Mouse (Mus musculus): Measurements from ENCODE around the gene Amotl1.

DNA sequence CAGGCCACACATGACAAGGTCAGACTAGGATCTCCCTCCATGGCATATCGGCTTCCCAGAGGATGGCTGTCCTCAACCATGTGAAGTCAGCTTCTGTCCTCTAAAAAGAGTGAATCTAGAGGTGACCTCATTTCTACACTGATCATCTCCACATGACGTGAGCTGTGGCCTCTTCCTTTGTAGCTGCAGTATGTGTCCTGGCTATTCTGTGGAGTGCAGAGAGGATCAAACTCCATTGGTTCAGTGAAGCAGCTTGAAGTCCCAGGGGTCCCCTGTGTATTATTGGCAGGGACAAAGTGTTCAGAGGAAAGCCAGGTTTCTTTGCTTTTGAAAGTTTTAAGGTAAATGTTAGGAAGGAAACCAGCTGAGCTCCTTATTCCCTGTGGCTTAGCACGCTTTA, 126.8 kb downstream of the Amotl1 start:
- no peak for TF ChIP-seq MAX (IDR thresholded peaks at IDR 0.05; ENCODE audit: low read depth)
- TF ChIP-seq POLR2A (IDR thresholded peaks at IDR 0.05; ENCODE audit: insufficient read length, low read depth), result no peak
- TF ChIP-seq TCF12 (IDR thresholded peaks at IDR 0.05; ENCODE audit: insufficient read depth, poor library complexity, severe bottlenecking), result no peak
- TF ChIP-seq MYOD1 (IDR thresholded peaks at IDR 0.05; ENCODE audit: control insufficient read depth in 1 of 3, insufficient read length in 2 of 3, low read depth in 2 of 3), result no peak
- no peak for TF ChIP-seq CEBPB (IDR thresholded peaks at IDR 0.05; ENCODE audit: insufficient read depth, poor library complexity, severe bottlenecking)
- TF ChIP-seq POLR2AphosphoS2 (IDR thresholded peaks at IDR 0.05; ENCODE audit: insufficient read length, low read depth), result no peak
- no peak for TF ChIP-seq USF1 (IDR thresholded peaks at IDR 0.05; ENCODE audit: low read depth)
- no peak for TF ChIP-seq REST (IDR thresholded peaks at IDR 0.05; ENCODE audit: insufficient read depth, insufficient read length)
- no peak for TF ChIP-seq MYOG (IDR thresholded peaks at IDR 0.05; ENCODE audit: control insufficient read depth in 1 of 3, insufficient read depth in 1 of 3, insufficient read length in 2 of 3, low read depth in 2 of 3)
- no peak for TF ChIP-seq SRF (IDR thresholded peaks at IDR 0.05; ENCODE audit: control insufficient read depth, insufficient read length, low read depth)
- no peak for TF ChIP-seq TCF3 (IDR thresholded peaks at IDR 0.05; ENCODE audit: insufficient read length, low read depth)
